Mouse (Mus musculus): ENCODE results near the gene Ccdc113. TPM values are rescaled to one million over a fixed set of nuclear protein-coding genes. Genes with fewer than 3 reads are reported as not detected.

Ccdc113 gene
- polyA plus RNA-seq, 1 experiment from 2014 or later: 0.14 TPM

DNA sequence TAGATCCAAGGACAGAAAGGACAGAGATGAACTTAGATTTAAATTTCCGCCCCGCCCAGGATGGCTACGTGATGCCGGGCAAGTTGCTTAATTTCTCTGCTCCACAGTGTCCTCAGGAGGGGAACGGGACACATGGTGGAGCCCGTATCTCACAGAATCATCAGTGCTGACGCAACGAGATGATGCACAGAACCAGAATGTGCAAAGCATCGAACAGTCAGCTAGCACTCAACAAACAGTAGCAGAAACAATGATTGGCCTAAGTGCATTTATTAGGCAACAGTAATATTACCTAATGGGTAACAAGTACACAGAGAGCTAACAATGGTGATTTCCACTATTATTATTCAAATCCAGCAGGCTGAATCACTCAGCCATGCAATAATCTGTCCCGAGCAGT lies 5.7 kb upstream of the Ccdc113 start:
- H3K27ac ChIP-seq (ENCODE audit: low read depth, low read length): no peak overlapping the region
- no peak for TF ChIP-seq CTCF (IDR thresholded peaks at IDR 0.05; ENCODE audit: low read depth)
- no peak overlapping the region for H3K9ac ChIP-seq (ENCODE audit: low read depth, low read length)
- H3K4me2 ChIP-seq (replicated peaks; ENCODE audit: low read depth): no peak overlapping the region
- ATAC-seq: no peak
- no peaks in the 10 kb centered on the region for H3K9me3 ChIP-seq (ENCODE audit: control insufficient read depth)
- H3K27me3 ChIP-seq (replicated peaks; ENCODE audit: control insufficient read depth, insufficient read depth, low read length): no peaks in the 10 kb centered on the region
- no peaks in the 10 kb centered on the region for H3K36me3 ChIP-seq (ENCODE audit: control insufficient read depth, insufficient read depth)
- no peak overlapping the region for H3K4me3 ChIP-seq (ENCODE audit: low read depth, low read length)
- H3K4me1 ChIP-seq (replicated peaks; ENCODE audit: control insufficient read depth, insufficient read depth, low read length): no peaks in the 10 kb centered on the region
- 88% methylated on average over 10 of the region's 10 CpGs for WGBS

DNA sequence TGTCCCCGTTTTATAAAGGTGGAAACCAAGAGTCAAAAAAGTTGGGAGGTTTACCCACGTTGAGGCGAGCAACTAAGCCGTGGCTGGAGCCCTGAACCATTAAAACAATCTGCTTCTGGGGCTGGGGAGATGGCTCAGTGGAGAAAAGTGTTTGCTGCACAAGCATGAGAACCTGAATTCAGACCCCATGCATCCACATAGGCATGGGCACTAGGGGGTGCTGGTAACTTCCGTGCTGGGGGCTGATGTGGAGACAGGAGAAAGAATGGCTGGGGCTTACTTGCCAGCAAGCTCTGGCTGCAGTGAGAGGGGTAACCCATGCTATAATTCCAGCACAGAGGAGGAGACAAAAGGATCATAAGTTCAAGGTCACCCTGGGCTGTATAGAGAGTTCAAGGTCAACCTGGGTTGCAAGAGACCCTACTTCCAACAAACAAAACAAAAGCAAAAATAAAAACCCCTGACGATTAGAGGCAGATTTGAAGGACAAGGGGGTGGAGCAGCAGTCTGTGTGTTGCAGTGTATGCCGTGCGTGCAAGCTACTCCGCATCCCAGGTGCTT lies 5.1 kb upstream of the Ccdc113 start:
- Histone ChIP-seq H3K27me3 (replicated peaks; ENCODE audit: control insufficient read depth, insufficient read depth, low read length) (no peaks in the 10 kb centered on the region), H3K27ac (ENCODE audit: low read depth, low read length) (no peak overlapping the region), H3K9me3 (ENCODE audit: control insufficient read depth) (no peaks in the 10 kb centered on the region), H3K36me3 (ENCODE audit: control insufficient read depth, insufficient read depth) (no peaks in the 10 kb centered on the region), H3K9ac (ENCODE audit: low read depth, low read length) (no peak overlapping the region), H3K4me1 (replicated peaks; ENCODE audit: control insufficient read depth, insufficient read depth, low read length) (no peaks in the 10 kb centered on the region), H3K4me3 (ENCODE audit: low read depth, low read length) (no peak overlapping the region), H3K4me2 (replicated peaks; ENCODE audit: low read depth) (no peak overlapping the region)
- ATAC-seq: no peak
- peak; percentile 14; the same call in 1 of the 2 replicates for TF ChIP-seq CTCF (IDR thresholded peaks at IDR 0.05; ENCODE audit: low read depth)
- WGBS: 60% methylated on average over 9 of the region's 9 CpGs

DNA sequence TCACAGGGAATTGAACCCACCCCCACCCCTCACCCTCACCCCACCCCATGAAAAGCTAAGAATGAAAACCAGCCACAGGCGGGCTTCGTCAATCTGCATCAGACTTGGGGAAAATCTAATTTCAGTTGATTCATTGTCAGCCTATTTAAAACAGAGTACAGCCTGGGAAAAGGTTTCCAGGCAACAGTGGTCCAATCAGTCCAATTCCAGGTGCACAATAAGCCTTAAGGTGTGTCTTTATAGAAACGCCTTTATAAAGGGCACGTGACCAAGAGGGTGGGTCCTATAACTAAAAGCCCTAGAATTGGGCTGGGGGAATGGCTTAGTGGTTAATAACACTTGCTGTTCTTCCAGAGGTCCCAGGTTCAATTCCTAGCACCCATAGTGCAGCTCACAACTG lies 1.7 kb upstream of the Ccdc113 start:
- Histone ChIP-seq H3K9me3 (ENCODE audit: control insufficient read depth) (0 out of 2 replicates have a peak, but pooled peaks cover 4% of the 10 kb centered on the region), H3K4me2 (replicated peaks; ENCODE audit: low read depth) (no peak overlapping the region), H3K9ac (ENCODE audit: low read depth, low read length) (no peak overlapping the region), H3K27ac (ENCODE audit: low read depth, low read length) (no peak overlapping the region), H3K4me1 (replicated peaks; ENCODE audit: control insufficient read depth, insufficient read depth, low read length) (no peaks in the 10 kb centered on the region), H3K27me3 (replicated peaks; ENCODE audit: control insufficient read depth, insufficient read depth, low read length) (no peaks in the 10 kb centered on the region; the same call in 1 of the 2 replicates), H3K36me3 (ENCODE audit: control insufficient read depth, insufficient read depth) (no peaks in the 10 kb centered on the region), H3K4me3 (ENCODE audit: low read depth, low read length) (no peak overlapping the region)
- no peak for TF ChIP-seq CTCF (IDR thresholded peaks at IDR 0.05; ENCODE audit: low read depth)
- WGBS: 50% methylated on average over 4 of the region's 4 CpGs
- ATAC-seq: no peak

- Histone ChIP-seq H3K27ac (ENCODE audit: low read depth, low read length) (no peak overlapping the region), H3K9ac (ENCODE audit: low read depth, low read length) (no peak overlapping the region), H3K4me1 (replicated peaks; ENCODE audit: control insufficient read depth, insufficient read depth, low read length) (no peaks in the 10 kb centered on the region), H3K36me3 (ENCODE audit: control insufficient read depth, insufficient read depth) (no peaks in the 10 kb centered on the region), H3K27me3 (replicated peaks; ENCODE audit: control insufficient read depth, insufficient read depth, low read length) (no peaks in the 10 kb centered on the region; the same call in 1 of the 2 replicates), H3K4me3 (ENCODE audit: low read depth, low read length) (no peak overlapping the region), H3K4me2 (replicated peaks; ENCODE audit: low read depth) (no peak overlapping the region), H3K9me3 (ENCODE audit: control insufficient read depth) (0 out of 2 replicates have a peak, but pooled peaks cover 4% of the 10 kb centered on the region)
- no peak for ATAC-seq
- WGBS: 56% methylated on average over 5 of the region's 5 CpGs
- TF ChIP-seq CTCF (IDR thresholded peaks at IDR 0.05; ENCODE audit: low read depth): peak; percentile 59
These were observed 5.6 kb downstream of the Ccdc113 start for GRCm38 (mm10) chr8:95539487-95539886.

- no peak for TF ChIP-seq CTCF (IDR thresholded peaks at IDR 0.05; ENCODE audit: low read depth)
- Histone ChIP-seq H3K36me3 (ENCODE audit: control insufficient read depth, insufficient read depth) (no peaks in the 10 kb centered on the region), H3K27ac (ENCODE audit: low read depth, low read length) (no peak overlapping the region), H3K4me1 (replicated peaks; ENCODE audit: control insufficient read depth, insufficient read depth, low read length) (no peaks in the 10 kb centered on the region), H3K27me3 (replicated peaks; ENCODE audit: control insufficient read depth, insufficient read depth, low read length) (no peaks in the 10 kb centered on the region), H3K4me3 (ENCODE audit: low read depth, low read length) (no peak overlapping the region), H3K9ac (ENCODE audit: low read depth, low read length) (no peak overlapping the region), H3K9me3 (ENCODE audit: control insufficient read depth) (no peaks in the 10 kb centered on the region), H3K4me2 (replicated peaks; ENCODE audit: low read depth) (no peak overlapping the region)
- ATAC-seq: no peak
- WGBS: 80% methylated on average over 6 of the region's 6 CpGs
These were observed 8.3 kb downstream of the Ccdc113 start for GRCm38 (mm10) chr8:95542191-95542590.

- Histone ChIP-seq H3K9me3 (ENCODE audit: control insufficient read depth) (no peaks in the 10 kb centered on the region), H3K27ac (ENCODE audit: low read depth, low read length) (no peak overlapping the region), H3K27me3 (replicated peaks; ENCODE audit: control insufficient read depth, insufficient read depth, low read length) (no peaks in the 10 kb centered on the region), H3K4me3 (ENCODE audit: low read depth, low read length) (no peak overlapping the region), H3K36me3 (ENCODE audit: control insufficient read depth, insufficient read depth) (no peaks in the 10 kb centered on the region), H3K4me1 (replicated peaks; ENCODE audit: control insufficient read depth, insufficient read depth, low read length) (no peaks in the 10 kb centered on the region), H3K9ac (ENCODE audit: low read depth, low read length) (no peak overlapping the region), H3K4me2 (replicated peaks; ENCODE audit: low read depth) (no peak overlapping the region)
- no peak for ATAC-seq
- no peak for TF ChIP-seq CTCF (IDR thresholded peaks at IDR 0.05; ENCODE audit: low read depth)
- WGBS: 60% methylated on average over 3 of the region's 3 CpGs
These were observed 9.2 kb downstream of the Ccdc113 start for GRCm38 (mm10) chr8:95543065-95543464.

- Histone ChIP-seq H3K9me3 (ENCODE audit: control insufficient read depth) (no peaks in the 10 kb centered on the region), H3K9ac (ENCODE audit: low read depth, low read length) (no peak overlapping the region), H3K4me3 (ENCODE audit: low read depth, low read length) (no peak overlapping the region), H3K4me1 (replicated peaks; ENCODE audit: control insufficient read depth, insufficient read depth, low read length) (no peaks in the 10 kb centered on the region), H3K4me2 (replicated peaks; ENCODE audit: low read depth) (no peak overlapping the region), H3K27me3 (replicated peaks; ENCODE audit: control insufficient read depth, insufficient read depth, low read length) (no peaks in the 10 kb centered on the region), H3K36me3 (ENCODE audit: control insufficient read depth, insufficient read depth) (no peaks in the 10 kb centered on the region), H3K27ac (ENCODE audit: low read depth, low read length) (no peak overlapping the region)
- no peak for ATAC-seq
- TF ChIP-seq CTCF (IDR thresholded peaks at IDR 0.05; ENCODE audit: low read depth): no peak
- WGBS: 70% methylated on average over 17 of the region's 17 CpGs
These were observed 11.9 kb downstream of the Ccdc113 start for GRCm38 (mm10) chr8:95545815-95546214.

Measured in intestine, postnatal 0 days (tissue).